Mouse (Mus musculus) neural tube, embryonic 12.5 days (tissue): ENCODE measurements around the gene Spg11. TPM values are rescaled to one million over a fixed set of nuclear protein-coding genes. Genes with fewer than 3 reads are reported as not detected.

Experiments
- ATAC-seq: fragments of 200-750 bp; cut with Nextera tagmentation; 2 replicates; pipeline ENCODE4 v1.8.0; 2017; ENCODE audit warnings: low read depth, mild to moderate bottlenecking, moderate TSS enrichment, moderate library complexity; ENCODE audit not compliant: low FRiP score
- H3K27ac ChIP-seq: fragments of 300-500 bp; sonication (generic); 2 replicates; pipeline ENCODE4 v1.5.1; 2016
- H3K27me3 ChIP-seq: fragments of 300-500 bp; sonication (generic); replicated peaks from 2 replicates; pipeline ENCODE4 v1.6.1; 2016; ENCODE audit warnings: mild to moderate bottlenecking
- H3K36me3 ChIP-seq: fragments of 300-500 bp; sonication (generic); 2 replicates; pipeline ENCODE4 v1.6.1; 2016; ENCODE audit warnings: mild to moderate bottlenecking
- H3K4me1 ChIP-seq: fragments of 300-500 bp; sonication (generic); 2 replicates; pipeline ENCODE4 v1.6.1; 2016
- H3K4me2 ChIP-seq: fragments of 300-500 bp; sonication (generic); replicated peaks from 2 replicates; pipeline ENCODE4 v1.6.1; 2016; ENCODE audit warnings: mild to moderate bottlenecking
- H3K4me3 ChIP-seq: fragments of 300-500 bp; sonication (generic); 2 replicates; pipeline ENCODE4 v1.5.1; 2016
- H3K9ac ChIP-seq: fragments of 300-500 bp; sonication (generic); 2 replicates; pipeline ENCODE4 v1.6.1; 2016; ENCODE audit warnings: mild to moderate bottlenecking
- H3K9me3 ChIP-seq: fragments of 300-500 bp; sonication (generic); 2 replicates; pipeline ENCODE4 v1.6.1; 2016; ENCODE audit warnings: mild to moderate bottlenecking
- WGBS: fragments of 180-500 bp; shearing (Covaris S2); methylation state at CpG from one replicate; pipeline ENCODE4 v1.1.7; 2016; 5-methylcytosine and 5-hydroxymethylcytosine counted together
- polyA plus RNA-seq: library from polyadenylated mRNA; unstranded; fragments of >200 nt; fragmentation: Nextera tagmentation; extraction: Ambion mirVana; gene quantifications from 2 replicates; pipeline ENCODE4 v1.2.1, GENCODE M21; 2016

The Spg11 gene
- polyA plus RNA-seq, 1 experiment from 2014 or later = 9.6 TPM

- ATAC-seq = no peak
- H3K4me1 ChIP-seq = no peaks in the 10 kb centered on the region
- no peak overlapping the region for H3K4me2 ChIP-seq
- 93% methylated on average over 2 of the region's 2 CpGs for WGBS
- no peaks in the 10 kb centered on the region for H3K9me3 ChIP-seq
- no peak overlapping the region for H3K9ac ChIP-seq
- no peaks in the 10 kb centered on the region for H3K27me3 ChIP-seq
- H3K4me3 ChIP-seq = no peak overlapping the region
- 0 out of 2 replicates have a peak, but pooled peaks cover 3% of the 10 kb centered on the region for H3K36me3 ChIP-seq
- H3K27ac ChIP-seq = no peak overlapping the region
Observed at GRCm38 (mm10) chr2:122154479-122154878, 36.3 kb upstream of the Spg11 start.

GRCm38 (mm10) chr2:122153681-122154365 lies 35.6 kb upstream of the Spg11 start:
- Histone ChIP-seq H3K4me2 (no peak overlapping the region), H3K9ac (no peak overlapping the region), H3K9me3 (no peaks in the 10 kb centered on the region), H3K27ac (no peak overlapping the region), H3K4me3 (no peak overlapping the region), H3K27me3 (no peaks in the 10 kb centered on the region), H3K4me1 (no peaks in the 10 kb centered on the region), H3K36me3 (0 out of 2 replicates have a peak, but pooled peaks cover 3% of the 10 kb centered on the region)
- no peak for ATAC-seq
- WGBS = 85% methylated on average over 7 of the region's 7 CpGs

DNA sequence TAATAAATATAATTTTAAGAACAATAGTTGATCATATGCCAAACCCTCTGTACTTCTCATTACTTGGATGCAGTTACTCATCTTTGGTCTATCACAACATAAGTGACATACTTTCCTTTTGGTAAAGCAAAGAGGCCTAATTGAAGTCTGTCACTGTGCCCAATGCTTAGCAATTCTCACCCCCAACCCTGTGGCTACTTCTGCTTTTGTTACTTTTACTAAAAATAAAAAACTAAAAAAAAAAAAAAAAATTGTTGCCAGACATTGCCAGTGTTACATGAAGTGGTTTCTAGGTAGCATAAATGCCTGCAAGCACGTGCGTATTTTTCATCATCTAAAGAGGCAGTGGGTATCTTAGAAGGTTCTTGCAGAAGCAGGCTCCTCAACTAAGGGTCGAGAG lies 34.7 kb upstream of the Spg11 start:
- Histone ChIP-seq H3K4me3 (no peak overlapping the region), H3K9me3 (no peaks in the 10 kb centered on the region), H3K4me2 (no peak overlapping the region), H3K36me3 (0 out of 2 replicates have a peak, but pooled peaks cover 3% of the 10 kb centered on the region), H3K27ac (no peak overlapping the region), H3K9ac (no peak overlapping the region), H3K4me1 (peaks cover 5% of the 10 kb centered on the region; the same call in 1 of the 2 replicates), H3K27me3 (no peaks in the 10 kb centered on the region)
- WGBS = 84% methylated on average over 3 of the region's 3 CpGs
- ATAC-seq = no peak

GRCm38 (mm10) chr2:122151221-122151620 lies 33.0 kb upstream of the Spg11 start:
- Histone ChIP-seq H3K36me3 (0 out of 2 replicates have a peak, but pooled peaks cover 3% of the 10 kb centered on the region), H3K27ac (no peak overlapping the region), H3K9me3 (no peaks in the 10 kb centered on the region), H3K4me2 (no peak overlapping the region), H3K9ac (no peak overlapping the region), H3K4me3 (no peak overlapping the region), H3K4me1 (peaks cover 7% of the 10 kb centered on the region; the same call in 1 of the 2 replicates), H3K27me3 (no peaks in the 10 kb centered on the region)
- WGBS = 88% methylated on average over 1 of the region's 1 CpGs
- ATAC-seq = no peak

DNA sequence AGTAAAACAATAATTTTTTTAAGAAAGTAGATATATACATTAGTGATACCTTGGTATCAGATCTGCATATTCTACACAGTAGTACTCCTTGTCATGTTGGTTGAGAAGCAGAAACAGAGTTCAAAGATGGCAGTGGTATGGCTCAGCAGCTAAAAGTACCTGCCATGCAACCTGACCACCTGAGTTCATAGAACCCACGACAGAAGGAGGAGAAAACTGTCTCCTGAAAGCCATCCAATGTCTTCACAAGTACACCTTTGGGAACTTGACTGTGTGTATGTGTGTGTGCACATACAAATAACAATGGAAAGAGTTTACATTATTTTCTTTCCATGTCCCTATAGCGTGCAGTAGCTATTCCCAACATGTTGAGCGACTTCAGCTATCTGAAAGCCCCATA lies 31.5 kb upstream of the Spg11 start:
- no peaks in the 10 kb centered on the region for H3K27me3 ChIP-seq
- peaks cover 7% of the 10 kb centered on the region; the same call in 1 of the 2 replicates for H3K4me1 ChIP-seq
- no peak overlapping the region for H3K4me3 ChIP-seq
- WGBS = 84% methylated on average over 3 of the region's 3 CpGs
- no peaks in the 10 kb centered on the region for H3K36me3 ChIP-seq
- no peaks in the 10 kb centered on the region for H3K9me3 ChIP-seq
- H3K4me2 ChIP-seq = no peak overlapping the region
- ATAC-seq = no peak
- H3K9ac ChIP-seq = no peak overlapping the region
- H3K27ac ChIP-seq = no peak overlapping the region

- Histone ChIP-seq H3K27ac (no peak overlapping the region), H3K4me3 (no peak overlapping the region), H3K36me3 (no peaks in the 10 kb centered on the region), H3K4me1 (peaks cover 7% of the 10 kb centered on the region; the same call in 1 of the 2 replicates), H3K27me3 (no peaks in the 10 kb centered on the region), H3K9me3 (no peaks in the 10 kb centered on the region), H3K4me2 (no peak overlapping the region), H3K9ac (no peak overlapping the region)
- ATAC-seq = no peak
- 92% methylated on average over 6 of the region's 6 CpGs for whole genome bisulfite sequencing
Observed at GRCm38 (mm10) chr2:122149316-122149715, 31.1 kb upstream of the Spg11 start.

- Histone ChIP-seq H3K27me3 (no peaks in the 10 kb centered on the region), H3K9me3 (no peaks in the 10 kb centered on the region), H3K4me1 (peaks cover 7% of the 10 kb centered on the region; the same call in 1 of the 2 replicates), H3K9ac (peak overlapping the region; percentile 70), H3K4me3 (peak overlapping the region; percentile 63), H3K27ac (no peak overlapping the region), H3K4me2 (peak overlapping the region; percentile 80), H3K36me3 (no peaks in the 10 kb centered on the region)
- peak; percentile 27; the same call in 1 of the 2 replicates for ATAC-seq
- WGBS = 37% methylated on average over 18 of the region's 18 CpGs
Observed at GRCm38 (mm10) chr2:122148242-122148917, 30.2 kb upstream of the Spg11 start.

DNA sequence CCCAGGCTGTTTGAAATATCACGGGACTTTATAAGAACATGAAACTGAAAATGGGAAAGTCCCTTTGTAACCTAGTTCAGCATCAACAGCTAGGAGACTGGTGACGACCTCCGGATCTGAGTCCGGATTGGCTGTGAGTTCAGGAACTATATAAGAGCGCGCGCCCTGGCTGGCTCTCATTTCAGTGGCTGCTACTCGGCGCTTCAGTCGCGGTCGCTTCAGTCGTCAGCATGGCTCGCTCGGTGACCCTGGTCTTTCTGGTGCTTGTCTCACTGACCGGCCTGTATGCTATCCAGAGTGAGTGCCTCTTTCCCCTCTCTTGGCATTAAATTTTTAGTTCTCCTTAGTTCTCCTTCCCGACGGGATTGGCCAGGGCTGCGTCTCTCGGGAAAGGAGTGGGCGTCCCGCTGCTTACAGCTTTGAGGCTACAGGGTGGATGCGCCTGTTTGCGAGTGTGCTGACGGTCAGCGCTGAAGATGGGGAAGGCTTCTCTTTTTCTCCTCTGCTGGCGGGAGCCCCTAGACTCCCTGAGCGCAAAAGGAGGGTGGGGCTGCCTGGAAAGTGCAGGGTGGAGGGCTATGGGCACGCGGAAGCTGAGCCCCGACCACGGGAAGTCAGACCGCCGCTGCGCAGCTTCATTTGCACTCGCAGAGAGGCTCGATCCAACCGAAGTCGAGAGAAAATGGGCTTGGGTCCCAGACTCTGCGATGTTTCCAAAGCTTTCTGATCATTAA lies 29.5 kb upstream of the Spg11 start, which contains the start of gene B2m:
B2m (plus strand) TSS at position 179 of the 734 bp plus-strand sequence.
- H3K36me3 ChIP-seq = no peaks in the 10 kb centered on the region
- peak within 1 kb of the TSS; percentile 26; the same call in 1 of the 2 replicates for H3K27ac ChIP-seq
- peak within 1 kb of the TSS; percentile 63 for H3K4me3 ChIP-seq
- peaks cover 7% of the 10 kb centered on the region; the same call in 1 of the 2 replicates for H3K4me1 ChIP-seq
- H3K27me3 ChIP-seq = no peaks in the 10 kb centered on the region
- H3K4me2 ChIP-seq = peak within 1 kb of the TSS; percentile 80
- WGBS = under 1% methylated on average over 40 of the region's 40 CpGs
- peak; percentile 98 for ATAC-seq
- peak within 1 kb of the TSS; percentile 70 for H3K9ac ChIP-seq
- H3K9me3 ChIP-seq = no peaks in the 10 kb centered on the region

DNA sequence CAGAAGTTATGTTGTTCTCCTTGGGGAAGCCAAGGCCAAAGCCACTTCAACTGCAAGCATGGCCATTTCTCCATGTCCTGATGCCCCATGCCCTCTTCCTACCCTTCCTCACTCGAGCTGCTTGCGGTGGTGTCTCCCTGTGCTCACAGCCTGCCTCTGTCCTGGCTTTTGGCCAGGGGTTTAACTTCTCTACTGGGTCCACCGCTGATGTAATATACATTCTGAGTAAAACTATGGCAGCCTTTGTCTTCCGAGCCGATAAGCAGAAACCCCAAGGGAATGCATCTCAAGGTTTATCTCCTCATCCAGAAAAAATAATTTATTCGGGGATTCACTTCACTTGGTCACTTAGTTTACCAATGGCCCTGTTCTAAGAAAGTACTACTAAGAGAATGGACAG lies 28.5 kb upstream of the Spg11 start:
- Histone ChIP-seq H3K4me3 (no peak overlapping the region), H3K4me1 (peaks cover 7% of the 10 kb centered on the region; the same call in 1 of the 2 replicates), H3K27ac (no peak overlapping the region), H3K9ac (no peak overlapping the region), H3K9me3 (no peaks in the 10 kb centered on the region), H3K4me2 (no peak overlapping the region), H3K27me3 (no peaks in the 10 kb centered on the region), H3K36me3 (no peaks in the 10 kb centered on the region)
- ATAC-seq = no peak
- WGBS = 78% methylated on average over 6 of the region's 6 CpGs

DNA sequence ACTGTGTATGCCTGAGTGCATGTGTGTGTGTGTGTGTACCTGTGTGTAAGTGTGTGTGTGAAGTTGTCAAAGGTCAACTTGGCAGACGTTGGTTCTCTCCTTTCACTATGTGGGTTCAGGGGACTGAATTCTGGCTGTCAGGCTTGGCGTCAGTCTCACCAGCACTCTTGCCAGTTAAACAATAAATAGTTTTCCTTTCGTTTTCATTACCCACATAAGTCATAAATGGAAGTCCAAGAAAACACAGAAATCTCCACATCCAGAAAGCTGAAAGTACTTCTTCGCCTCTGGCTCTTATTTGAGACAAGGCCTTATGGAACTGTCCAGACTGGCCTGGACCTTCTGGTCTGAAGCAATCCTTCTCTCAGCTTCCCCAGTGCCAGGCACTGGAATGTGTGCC lies 27.6 kb upstream of the Spg11 start:
- H3K36me3 ChIP-seq = no peaks in the 10 kb centered on the region
- WGBS = 74% methylated on average over 4 of the region's 4 CpGs
- no peaks in the 10 kb centered on the region for H3K27me3 ChIP-seq
- no peak overlapping the region for H3K4me2 ChIP-seq
- H3K4me3 ChIP-seq = no peak overlapping the region
- no peak for ATAC-seq
- no peaks in the 10 kb centered on the region for H3K9me3 ChIP-seq
- no peak overlapping the region for H3K27ac ChIP-seq
- H3K4me1 ChIP-seq = peaks cover 7% of the 10 kb centered on the region; the same call in 1 of the 2 replicates
- H3K9ac ChIP-seq = no peak overlapping the region

DNA sequence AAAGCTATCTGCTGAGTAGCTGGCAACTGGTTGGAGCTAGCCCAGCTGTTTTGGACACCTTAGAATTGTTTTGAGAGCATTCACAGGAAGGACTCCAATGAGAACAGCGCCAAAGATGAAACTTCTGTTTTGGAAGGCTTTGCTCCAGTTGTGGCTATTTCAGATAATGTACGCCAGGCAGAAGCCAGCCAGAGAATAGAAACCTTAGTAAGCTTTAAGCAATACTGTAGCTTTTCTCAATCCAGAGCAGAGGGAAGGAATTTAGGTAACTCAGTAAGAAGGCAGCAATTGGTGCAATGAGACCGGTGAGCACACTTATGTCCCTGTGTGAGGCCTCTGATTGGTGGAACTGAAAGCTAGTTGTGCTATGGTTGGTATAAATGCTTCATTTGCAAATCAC lies 24.9 kb upstream of the Spg11 start:
- Histone ChIP-seq H3K9me3 (no peaks in the 10 kb centered on the region), H3K9ac (no peak overlapping the region), H3K27ac (no peak overlapping the region), H3K27me3 (no peaks in the 10 kb centered on the region), H3K4me2 (no peak overlapping the region), H3K4me1 (0 out of 2 replicates have a peak, but pooled peaks cover 3% of the 10 kb centered on the region), H3K4me3 (no peak overlapping the region), H3K36me3 (no peaks in the 10 kb centered on the region)
- ATAC-seq = no peak
- 93% methylated on average over 3 of the region's 3 CpGs for WGBS
